Mouse (Mus musculus): ENCODE measurements at regions not wholly inside any gene's neighbourhood (a gene's known extent, or its start where the extent isn't known, plus 50 kb on each side); places are given as distances from the start of the nearest gene placed in this dataset.

DNA sequence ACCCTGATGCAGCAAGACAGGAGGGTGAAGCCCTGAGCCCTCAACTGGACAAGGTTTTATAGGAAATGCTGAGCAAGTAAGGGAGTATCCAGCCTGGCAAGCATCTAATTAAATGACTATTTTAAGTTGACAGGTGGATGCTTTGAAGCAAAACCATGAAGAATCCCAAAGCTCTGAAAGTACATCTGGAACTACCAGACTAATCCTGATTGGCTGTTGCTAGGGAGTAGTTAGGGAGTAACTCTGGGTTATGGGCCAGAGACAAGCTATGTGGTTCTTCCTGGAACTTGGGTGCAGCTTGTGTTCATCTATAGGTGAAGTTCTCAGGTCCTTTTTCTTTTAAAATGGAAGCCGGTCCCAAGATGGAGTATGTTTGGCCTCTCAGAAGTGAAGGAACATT, 248.3 kb upstream of the Ccnh start:
- no peak for TF ChIP-seq CTCF (conservative IDR thresholded peaks at IDR 0.05; ENCODE audit: low read length)
- TF ChIP-seq NANOG (IDR thresholded peaks at IDR 0.05; ENCODE audit: borderline replicate concordance, low read length), result no peak

Data from E14TG2a.4 (cell line).